Mouse (Mus musculus): Measurements from ENCODE around the gene Ripor3. TPM values are rescaled to one million over a fixed set of nuclear protein-coding genes. Genes with fewer than 3 reads are reported as not detected.

Gene Ripor3
- total RNA-seq, 1 experiment from 2014 or later = not detected

- no peak for ATAC-seq (replicated peaks in 1 of 2; ENCODE audit: insufficient read depth in 1 of 2, low FRiP score in 2 of 2, low TSS enrichment in 1 of 2, low read depth in 1 of 2, poor library complexity in 2 of 2, severe bottlenecking in 2 of 2)
These were observed 40.4 kb downstream of the Ripor3 start for GRCm38 (mm10) chr2:167969851-167970541.

- no peak for ATAC-seq (replicated peaks in 1 of 2; ENCODE audit: insufficient read depth in 1 of 2, low FRiP score in 2 of 2, low TSS enrichment in 1 of 2, low read depth in 1 of 2, poor library complexity in 2 of 2, severe bottlenecking in 2 of 2)
These were observed 41.9 kb downstream of the Ripor3 start for GRCm38 (mm10) chr2:167968504-167968903.

GRCm38 (mm10) chr2:167965911-167966310, 44.5 kb downstream of the Ripor3 start:
- no peak for ATAC-seq (replicated peaks in 1 of 2; ENCODE audit: insufficient read depth in 1 of 2, low FRiP score in 2 of 2, low TSS enrichment in 1 of 2, low read depth in 1 of 2, poor library complexity in 2 of 2, severe bottlenecking in 2 of 2)

- no peak for ATAC-seq (replicated peaks in 1 of 2; ENCODE audit: insufficient read depth in 1 of 2, low FRiP score in 2 of 2, low TSS enrichment in 1 of 2, low read depth in 1 of 2, poor library complexity in 2 of 2, severe bottlenecking in 2 of 2)
These were observed 46.1 kb downstream of the Ripor3 start for GRCm38 (mm10) chr2:167964320-167964719.

GRCm38 (mm10) chr2:167963778-167964300, 46.6 kb downstream of the Ripor3 start:
- ATAC-seq (replicated peaks in 1 of 2; ENCODE audit: insufficient read depth in 1 of 2, low FRiP score in 2 of 2, low TSS enrichment in 1 of 2, low read depth in 1 of 2, poor library complexity in 2 of 2, severe bottlenecking in 2 of 2) = no peak

DNA sequence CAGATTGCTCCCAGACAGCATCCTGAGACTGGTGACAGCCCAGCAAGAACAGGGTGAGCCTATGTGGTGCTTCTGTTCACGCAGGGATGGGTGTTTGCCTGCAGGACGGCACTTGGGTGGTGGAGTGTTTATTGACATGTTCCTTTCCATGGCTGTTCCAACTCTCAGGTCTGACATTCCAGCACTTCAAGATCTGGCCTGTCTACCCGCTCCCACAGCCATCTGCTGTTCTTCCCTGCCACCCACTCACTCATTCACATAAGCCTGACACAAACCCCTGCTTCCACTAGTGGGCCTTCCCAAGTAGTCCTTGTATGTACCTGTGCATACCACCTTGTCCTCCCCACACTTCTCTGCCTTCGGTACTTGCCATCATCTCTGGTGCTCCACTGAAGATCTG, 47.2 kb downstream of the Ripor3 start:
- ATAC-seq (replicated peaks in 1 of 2; ENCODE audit: insufficient read depth in 1 of 2, low FRiP score in 2 of 2, low TSS enrichment in 1 of 2, low read depth in 1 of 2, poor library complexity in 2 of 2, severe bottlenecking in 2 of 2) = no peak

DNA sequence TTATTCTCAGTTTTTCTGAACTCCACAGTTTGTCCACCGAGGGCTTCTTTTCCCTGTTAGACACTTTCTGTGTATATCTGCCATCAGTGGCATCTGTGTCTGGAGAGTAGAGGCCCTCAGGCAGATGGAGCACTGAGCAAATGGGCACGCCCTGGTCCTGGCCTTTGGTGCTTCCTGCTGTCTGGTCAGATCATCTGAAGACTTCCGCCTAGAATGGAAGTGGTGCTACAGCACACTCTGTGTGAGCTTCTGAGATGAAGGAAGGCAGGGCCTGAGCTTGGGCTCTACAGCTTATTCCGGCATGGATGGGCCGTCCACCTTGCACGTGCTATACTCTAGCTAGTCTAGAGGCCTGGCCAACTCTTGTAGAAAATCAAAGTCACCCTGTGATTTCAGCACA, 48.1 kb downstream of the Ripor3 start:
- ATAC-seq (replicated peaks in 1 of 2; ENCODE audit: insufficient read depth in 1 of 2, low FRiP score in 2 of 2, low TSS enrichment in 1 of 2, low read depth in 1 of 2, poor library complexity in 2 of 2, severe bottlenecking in 2 of 2) = no peak

GRCm38 (mm10) chr2:167960584-167960983, 49.8 kb downstream of the Ripor3 start:
- ATAC-seq (replicated peaks in 1 of 2; ENCODE audit: insufficient read depth in 1 of 2, low FRiP score in 2 of 2, low TSS enrichment in 1 of 2, low read depth in 1 of 2, poor library complexity in 2 of 2, severe bottlenecking in 2 of 2) = no peak

- no peak for ATAC-seq (replicated peaks in 1 of 2; ENCODE audit: insufficient read depth in 1 of 2, low FRiP score in 2 of 2, low TSS enrichment in 1 of 2, low read depth in 1 of 2, poor library complexity in 2 of 2, severe bottlenecking in 2 of 2)
These were observed 50.4 kb downstream of the Ripor3 start for GRCm38 (mm10) chr2:167959996-167960395.

- ATAC-seq (replicated peaks in 1 of 2; ENCODE audit: insufficient read depth in 1 of 2, low FRiP score in 2 of 2, low TSS enrichment in 1 of 2, low read depth in 1 of 2, poor library complexity in 2 of 2, severe bottlenecking in 2 of 2) = no peak
These were observed 51.0 kb downstream of the Ripor3 start for GRCm38 (mm10) chr2:167959384-167959911.

DNA sequence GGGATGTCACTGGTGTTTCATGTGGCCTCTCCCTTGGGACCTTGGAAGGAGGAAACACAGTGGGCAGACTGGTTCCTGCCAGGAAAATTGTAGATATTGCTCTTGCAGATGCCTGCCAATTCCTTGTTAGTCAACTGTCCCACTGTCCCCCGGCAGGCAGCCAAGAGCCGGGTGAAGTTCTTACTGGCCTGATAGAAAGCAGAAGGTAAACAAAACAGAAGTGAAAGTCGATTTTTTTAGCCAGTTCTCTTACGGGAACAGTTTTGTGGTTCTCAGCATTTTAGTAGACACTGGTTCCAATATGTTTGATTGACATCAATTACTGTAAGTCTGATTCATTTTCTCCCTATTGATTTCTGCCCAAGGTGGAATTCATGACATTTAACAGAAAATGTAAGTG, 51.6 kb downstream of the Ripor3 start:
- peak; percentile 38 to 52; a peak in 2 of 4 replicates for ATAC-seq (replicated peaks in 1 of 2; ENCODE audit: insufficient read depth in 1 of 2, low FRiP score in 2 of 2, low TSS enrichment in 1 of 2, low read depth in 1 of 2, poor library complexity in 2 of 2, severe bottlenecking in 2 of 2)

DNA sequence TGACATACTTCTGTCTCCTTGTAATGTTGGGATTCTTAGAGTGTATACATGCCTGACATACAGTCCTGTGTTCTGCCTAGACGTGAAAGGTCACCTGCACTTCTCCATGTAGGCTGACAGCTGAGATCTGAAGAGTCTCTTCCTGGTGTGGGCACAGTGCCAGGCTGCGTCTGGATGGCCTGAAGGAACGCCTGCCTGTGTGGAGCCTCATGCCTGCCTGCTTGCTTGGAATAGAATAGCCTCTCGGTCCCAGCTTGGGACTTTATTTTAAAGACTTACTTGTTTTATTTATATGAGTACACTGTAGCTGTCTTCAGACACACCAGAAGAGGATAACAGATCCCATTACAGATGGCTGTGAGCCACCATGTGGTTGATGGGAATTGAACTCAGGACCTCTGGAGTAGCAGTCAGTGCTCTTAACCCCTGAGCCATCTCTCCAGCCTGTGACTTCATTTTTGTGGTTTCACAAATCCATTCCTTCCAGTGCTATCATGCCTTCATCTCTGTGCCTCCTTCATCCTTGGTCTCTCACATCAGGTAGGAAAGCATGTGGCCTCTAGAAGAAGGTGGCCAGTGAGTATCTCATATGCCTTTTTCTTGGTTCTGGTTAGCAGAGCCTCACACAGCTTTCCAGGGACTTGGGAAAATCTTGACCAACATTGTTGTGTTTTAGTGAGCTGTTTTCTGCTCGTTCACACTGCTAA, 52.2 kb downstream of the Ripor3 start:
- no peak for ATAC-seq (replicated peaks in 1 of 2; ENCODE audit: insufficient read depth in 1 of 2, low FRiP score in 2 of 2, low TSS enrichment in 1 of 2, low read depth in 1 of 2, poor library complexity in 2 of 2, severe bottlenecking in 2 of 2)

DNA sequence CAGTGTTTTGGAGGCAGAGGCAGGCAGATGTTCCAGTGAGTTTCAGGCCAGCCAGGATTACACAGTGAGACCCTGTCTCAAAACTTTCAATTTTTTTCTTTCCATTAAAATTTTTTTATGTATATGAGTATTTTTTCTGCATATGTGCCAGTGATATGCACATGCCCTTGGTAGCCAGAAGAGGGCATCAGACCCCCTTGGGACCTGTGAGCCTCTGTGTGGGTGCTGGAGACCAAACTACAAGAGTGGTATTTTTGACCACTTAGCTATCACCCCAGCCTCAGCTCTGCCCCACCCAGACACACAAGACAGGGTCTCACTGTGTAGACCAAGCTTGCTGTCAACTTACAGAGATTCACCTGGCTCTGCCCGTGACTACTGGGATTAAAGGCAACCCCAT, 52.9 kb downstream of the Ripor3 start:
- ATAC-seq (replicated peaks in 1 of 2; ENCODE audit: insufficient read depth in 1 of 2, low FRiP score in 2 of 2, low TSS enrichment in 1 of 2, low read depth in 1 of 2, poor library complexity in 2 of 2, severe bottlenecking in 2 of 2) = 0 out of 4 replicates have a peak, but pooled peaks of 1 of the 2 experiments have one; percentile 22

- ATAC-seq (replicated peaks in 1 of 2; ENCODE audit: insufficient read depth in 1 of 2, low FRiP score in 2 of 2, low TSS enrichment in 1 of 2, low read depth in 1 of 2, poor library complexity in 2 of 2, severe bottlenecking in 2 of 2) = no peak
These were observed 55.5 kb downstream of the Ripor3 start for GRCm38 (mm10) chr2:167954928-167955327.

DNA sequence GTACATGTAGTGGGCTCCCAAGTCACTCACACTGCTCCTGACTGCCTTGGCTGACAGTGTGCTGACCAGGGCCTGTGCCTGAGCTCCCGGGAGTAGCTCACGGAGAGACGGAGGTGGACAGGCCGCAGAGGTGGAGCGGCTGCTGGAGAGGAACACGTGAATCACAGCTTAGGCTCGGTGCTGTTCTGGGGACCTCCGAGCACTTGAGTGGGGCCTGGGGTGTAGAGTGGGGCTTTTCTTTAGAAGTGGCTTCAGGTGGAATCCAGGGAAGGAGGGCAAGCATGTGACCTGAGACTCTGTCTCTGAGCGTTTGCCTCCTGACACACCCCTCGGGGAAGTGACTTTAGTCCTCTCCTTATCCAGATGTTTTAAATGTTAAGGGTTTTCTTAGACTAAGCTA, 56.6 kb downstream of the Ripor3 start:
- no peak for ATAC-seq (replicated peaks in 1 of 2; ENCODE audit: insufficient read depth in 1 of 2, low FRiP score in 2 of 2, low TSS enrichment in 1 of 2, low read depth in 1 of 2, poor library complexity in 2 of 2, severe bottlenecking in 2 of 2)

DNA sequence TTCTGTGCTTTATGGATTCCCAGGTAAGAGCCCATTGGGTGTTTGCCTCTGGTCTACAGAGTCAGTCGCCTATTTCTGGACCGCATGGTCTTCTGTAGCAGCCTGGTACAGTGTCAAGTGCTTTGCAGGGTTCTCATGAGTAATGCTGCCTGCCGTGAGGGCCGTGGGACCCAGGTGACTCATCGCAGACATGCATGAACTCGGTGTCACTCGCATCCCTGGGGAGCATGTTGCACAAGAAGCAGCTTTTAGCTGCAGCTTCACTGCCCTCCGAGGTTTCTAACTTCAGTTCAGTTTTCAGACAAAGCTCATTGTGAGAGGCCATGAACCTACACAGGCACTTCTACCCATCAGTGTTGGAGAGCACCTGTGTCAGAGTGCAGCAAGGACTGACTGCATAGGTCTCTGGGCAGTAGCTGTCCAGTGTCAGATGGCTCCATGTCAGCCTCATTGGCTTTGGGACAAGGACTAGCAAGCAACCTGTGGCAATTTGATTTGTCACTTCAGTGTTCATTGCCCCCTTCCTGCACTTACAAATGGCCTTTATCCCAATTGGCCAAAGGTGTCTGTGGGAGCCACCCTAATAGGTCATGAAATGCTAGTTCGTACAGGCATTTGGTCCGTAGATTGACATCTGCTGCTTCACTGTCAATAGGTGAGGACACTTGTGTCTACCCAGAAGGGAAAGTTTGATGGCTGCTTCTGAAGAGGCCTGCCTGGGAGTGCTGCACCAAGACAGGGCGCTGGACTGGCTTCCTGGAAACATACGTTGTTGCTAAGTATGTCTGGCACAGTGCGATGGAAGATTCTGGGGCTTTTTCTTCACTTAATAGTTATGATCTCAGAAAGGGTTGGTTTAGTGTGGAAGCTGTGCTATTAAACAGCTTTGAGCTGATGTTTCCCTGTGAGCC, 58.9 kb downstream of the Ripor3 start:
- ATAC-seq (replicated peaks in 1 of 2; ENCODE audit: insufficient read depth in 1 of 2, low FRiP score in 2 of 2, low TSS enrichment in 1 of 2, low read depth in 1 of 2, poor library complexity in 2 of 2, severe bottlenecking in 2 of 2) = no peak

- ATAC-seq (replicated peaks in 1 of 2; ENCODE audit: insufficient read depth in 1 of 2, low FRiP score in 2 of 2, low TSS enrichment in 1 of 2, low read depth in 1 of 2, poor library complexity in 2 of 2, severe bottlenecking in 2 of 2) = no peak
These were observed 59.7 kb downstream of the Ripor3 start for GRCm38 (mm10) chr2:167950681-167951080.
